Mouse (Mus musculus): Measurements from ENCODE around the gene Pdcd1lg2.

- TF ChIP-seq CTCF (IDR thresholded peaks at IDR 0.05; ENCODE audit: control insufficient read depth, insufficient read depth, insufficient replicate concordance, low read depth, low read length) (no peak), POLR2A (IDR thresholded peaks at IDR 0.05; ENCODE audit: control insufficient read depth, low read depth, low read length) (no peak)
These were observed 14.4 kb upstream of the Pdcd1lg2 start for GRCm38 (mm10) chr19:29396353-29396752.

Data from testis, adult 2 months (tissue).